Mouse (Mus musculus) lung, adult 2 months (tissue): ENCODE measurements around the gene Ppp1r12a. TPM values are rescaled to one million over a fixed set of nuclear protein-coding genes. Genes with fewer than 3 reads are reported as not detected.

ENCODE experiments used
- DNase-seq: peaks from one replicate; pipeline ENCODE4 v3.0.0; 2022
- H3K4me1 ChIP-seq: fragments of 200-500 bp; 2 replicates; pipeline ENCODE4 v1.6.1; 2011; ENCODE audit warnings: low read length; ENCODE audit not compliant: control insufficient read depth, insufficient read depth
- H3K4me3 ChIP-seq: fragments of 200-500 bp; replicated peaks from 2 replicates; pipeline ENCODE3; 2011; ENCODE audit warnings: low read depth, mild to moderate bottlenecking, control low read depth, low read length; ENCODE audit errors: extremely low read depth
- CTCF ChIP-seq: fragments of 200-500 bp; IDR thresholded peaks from 2 replicates; pipeline ENCODE4 v1.5.1; 2011; ENCODE audit warnings: mild to moderate bottlenecking, low read length, control low read depth; ENCODE audit not compliant: insufficient read depth
- POLR2A ChIP-seq: fragments of 200-500 bp; IDR thresholded peaks from 2 replicates; pipeline ENCODE4 v1.6.1; 2011; ENCODE audit warnings: low read depth, mild to moderate bottlenecking, control low read depth, low read length, borderline replicate concordance; ENCODE audit errors: extremely low read depth
- whole genome bisulfite sequencing: fragments of 180-500 bp; shearing (Covaris S2); methylation state at CpG from one replicate; pipeline ENCODE4 v1.1.7; 2018; 5-methylcytosine and 5-hydroxymethylcytosine counted together
- polyA plus RNA-seq: library from polyadenylated mRNA; depleted of rRNA; stranded (reverse); fragments of >200 nt; gene quantifications from 2 replicates; pipeline ENCODE4 v1.2.3, GENCODE M21; 2012

Ppp1r12a gene
- polyA plus RNA-seq, 1 experiment, result 32.9 TPM

DNA sequence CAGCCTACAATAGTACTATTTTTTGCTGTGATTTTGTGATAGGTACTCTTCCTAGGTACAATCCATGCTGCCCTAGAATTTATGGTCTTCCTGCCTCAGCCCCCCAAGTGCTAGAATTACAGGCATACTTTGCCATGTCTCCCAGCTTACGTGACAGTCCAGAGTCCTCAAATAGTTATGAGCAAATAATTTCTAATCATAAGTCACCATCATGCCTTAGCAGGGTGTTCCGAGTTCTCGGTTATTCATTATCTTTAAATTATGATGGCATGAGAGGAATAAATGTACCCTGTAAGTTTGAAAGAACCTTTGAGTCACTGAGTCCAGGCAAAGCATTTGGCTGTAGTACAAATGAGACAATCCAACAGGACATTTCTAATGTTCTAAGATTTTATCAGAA lies 5.9 kb upstream of the Ppp1r12a start:
- no peak for DNase-seq
- H3K4me3 ChIP-seq, result no peak overlapping the region
- TF ChIP-seq CTCF, result no peak
- no peak for TF ChIP-seq POLR2A
- WGBS, result 88% methylated on average over 3 of the region's 3 CpGs
- H3K4me1 ChIP-seq, result no peaks in the 10 kb centered on the region

GRCm38 (mm10) chr10:108159002-108159401 lies 3.0 kb upstream of the Ppp1r12a start:
- DNase-seq, result no peak
- TF ChIP-seq POLR2A, result no peak
- TF ChIP-seq CTCF, result no peak
- 86% methylated on average over 14 of the region's 14 CpGs for WGBS

GRCm38 (mm10) chr10:108162297-108163020 lies 466 bp downstream of the Ppp1r12a start:
- H3K4me1 ChIP-seq, result peaks cover 20% of the 10 kb centered on the region
- TF ChIP-seq POLR2A, result no peak
- no peak for TF ChIP-seq CTCF
- under 1% methylated on average over 79 of the region's 79 CpGs for WGBS
- H3K4me3 ChIP-seq, result peak overlapping the region; percentile 95
- peak; percentile 74 for DNase-seq

More at GRCm38 (mm10) chr10:108159002-108159401, 3.0 kb upstream of the Ppp1r12a start:
- Histone ChIP-seq H3K4me1 (peaks cover 2% of the 10 kb centered on the region), H3K4me3 (no peak overlapping the region)

DNA sequence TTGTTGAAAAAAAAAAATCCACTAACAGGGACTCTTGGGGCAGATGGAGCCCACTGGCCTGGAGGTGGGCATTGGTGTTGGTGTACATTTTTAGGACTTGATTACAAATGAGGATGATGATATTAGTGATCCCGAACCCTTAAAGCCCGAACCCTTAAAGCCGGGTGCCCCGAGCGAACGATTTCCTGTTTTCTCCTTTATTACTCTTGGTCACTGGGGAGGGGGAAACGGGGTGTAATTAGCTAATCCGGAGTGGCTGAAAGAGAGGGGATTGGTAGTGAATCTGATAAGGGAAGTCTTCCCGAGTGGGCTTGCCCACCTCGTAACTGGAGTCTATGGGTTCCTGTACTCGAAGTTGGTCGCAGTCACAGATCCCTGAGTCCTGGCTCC lies 1.0 kb downstream of the Ppp1r12a start:
- no peak for TF ChIP-seq CTCF
- no peak for TF ChIP-seq POLR2A
- WGBS, result under 1% methylated on average over 12 of the region's 12 CpGs
- DNase-seq, result peak; percentile 40
- peaks cover 23% of the 10 kb centered on the region for H3K4me1 ChIP-seq
- H3K4me3 ChIP-seq, result peak overlapping the region; percentile 95

- Histone ChIP-seq H3K4me1 (peaks cover 27% of the 10 kb centered on the region), H3K4me3 (peak overlapping the region; percentile 95)
- TF ChIP-seq POLR2A (no peak), CTCF (no peak)
- DNase-seq, result no peak
- WGBS, result 4% methylated on average over 3 of the region's 3 CpGs
Observed at GRCm38 (mm10) chr10:108163451-108163850, 1.5 kb downstream of the Ppp1r12a start.

- WGBS, result 28% methylated on average over 5 of the region's 5 CpGs
- no peak for DNase-seq
- H3K4me3 ChIP-seq, result no peak overlapping the region
- peaks cover 38% of the 10 kb centered on the region for H3K4me1 ChIP-seq
- no peak for TF ChIP-seq POLR2A
- no peak for TF ChIP-seq CTCF
Observed at GRCm38 (mm10) chr10:108167823-108168222, 5.8 kb downstream of the Ppp1r12a start.

GRCm38 (mm10) chr10:108170818-108171217 lies 8.8 kb downstream of the Ppp1r12a start:
- Histone ChIP-seq H3K4me1 (peaks cover 25% of the 10 kb centered on the region), H3K4me3 (no peak overlapping the region)
- no peak for DNase-seq
- TF ChIP-seq POLR2A (no peak), CTCF (no peak)
- WGBS, result 35% methylated on average over 3 of the region's 3 CpGs

DNA sequence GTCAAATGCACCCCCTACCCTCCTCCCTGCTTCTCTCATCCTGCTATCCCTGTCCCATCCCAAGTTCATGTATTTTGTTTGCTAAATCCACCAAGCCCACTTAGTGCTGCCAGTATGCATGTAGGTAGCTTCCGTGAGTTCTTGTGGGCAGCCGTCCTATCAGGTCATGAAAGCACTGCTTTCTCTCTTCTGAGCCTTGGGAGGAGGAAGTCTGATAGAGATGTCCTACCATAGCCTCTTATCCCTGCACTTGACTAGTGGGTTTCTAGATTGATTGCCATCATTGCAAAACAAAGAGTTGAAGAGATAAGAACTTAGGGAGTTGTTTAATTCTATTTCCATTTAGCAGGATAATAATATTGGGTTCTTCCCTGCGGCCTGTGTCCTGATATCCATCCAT lies 9.6 kb downstream of the Ppp1r12a start:
- no peak for DNase-seq
- no peak for TF ChIP-seq CTCF
- no peak for TF ChIP-seq POLR2A
- 42% methylated on average over 3 of the region's 3 CpGs for WGBS
- no peak overlapping the region for H3K4me3 ChIP-seq
- H3K4me1 ChIP-seq, result peaks cover 23% of the 10 kb centered on the region

DNA sequence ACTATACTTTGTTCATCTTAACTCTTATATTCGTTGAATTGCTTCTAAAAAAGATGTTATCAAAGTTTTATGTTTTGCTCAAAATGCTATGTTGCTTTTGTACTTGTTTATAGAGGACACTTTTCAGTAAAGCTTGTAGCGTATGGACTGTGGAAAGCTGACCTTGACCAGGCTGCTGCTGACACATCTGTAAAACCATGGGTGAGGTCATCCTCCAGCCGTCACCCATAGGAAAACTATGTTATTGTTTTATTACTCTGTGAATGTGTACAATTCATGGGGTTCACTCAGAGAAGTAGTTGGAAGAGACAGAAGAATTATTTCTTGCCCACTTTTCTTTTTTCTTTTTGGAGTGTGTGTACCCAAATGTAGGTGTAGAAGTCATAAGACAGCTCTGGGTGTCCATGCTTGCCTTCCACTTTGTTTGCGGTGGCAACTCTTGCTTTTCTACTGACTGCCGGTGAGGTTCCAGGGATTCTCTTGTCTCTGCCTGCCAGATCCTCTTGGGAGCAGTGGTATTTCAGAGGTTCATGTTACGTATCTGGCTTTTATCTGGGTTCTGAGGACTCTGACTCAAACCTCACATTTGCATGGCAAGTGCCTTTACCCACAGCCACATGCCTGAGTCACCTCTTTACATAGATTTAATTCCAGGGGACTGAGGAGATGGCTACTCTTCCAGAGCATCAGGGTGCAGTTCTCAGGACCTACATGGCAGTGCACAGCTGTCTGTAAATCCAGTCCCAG lies 11.0 kb downstream of the Ppp1r12a start:
- TF ChIP-seq POLR2A (no peak), CTCF (no peak)
- 50% methylated on average over 6 of the region's 6 CpGs for WGBS

More for the DNA sequence above, 11.0 kb downstream of the Ppp1r12a start:
- peaks cover 22% of the 10 kb centered on the region for H3K4me1 ChIP-seq
- H3K4me3 ChIP-seq, result no peak overlapping the region
- no peak for DNase-seq
